Mouse (Mus musculus): ENCODE measurements around the gene Lck. TPM values are rescaled to one million over a fixed set of nuclear protein-coding genes. Genes with fewer than 3 reads are reported as not detected.

Gene Lck
- polyA plus RNA-seq, 1 experiment from 2014 or later = 7.5 TPM

DNA sequence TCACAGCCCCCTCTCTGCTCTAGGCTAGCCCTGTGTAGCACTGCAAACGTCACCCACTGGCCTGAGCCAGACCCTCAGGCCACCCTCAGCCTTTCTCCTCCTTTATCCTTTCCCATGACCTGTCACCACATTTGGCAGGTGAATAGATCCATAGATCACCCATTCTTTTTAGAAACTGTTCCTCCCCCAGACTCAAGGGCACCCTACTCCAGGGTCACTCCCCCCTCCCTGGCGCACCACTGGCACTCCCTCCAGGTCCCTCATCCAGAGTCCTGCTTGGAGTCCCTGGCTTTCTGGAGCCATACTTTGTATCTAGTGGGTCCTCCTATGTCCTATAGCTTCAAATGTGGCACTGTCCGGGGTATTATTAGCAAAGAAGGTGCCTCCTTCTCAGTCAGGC lies 67.9 kb downstream of the Lck start:
- Histone ChIP-seq H3K9me3 (ENCODE audit: control insufficient read depth, low read depth, low read length) (no peaks in the 10 kb centered on the region), H3K27me3 (ENCODE audit: control insufficient read depth, insufficient read depth, low read length) (no peaks in the 10 kb centered on the region), H3K9ac (replicated peaks; ENCODE audit: low read depth, low read length) (no peak overlapping the region), H3K27ac (ENCODE audit: low read length) (no peak overlapping the region), H3K36me3 (ENCODE audit: control insufficient read depth, insufficient read depth, low read length) (no peaks in the 10 kb centered on the region), H3K4me2 (replicated peaks; ENCODE audit: low read depth, low read length) (no peak overlapping the region), H3K4me1 (ENCODE audit: control insufficient read depth, insufficient read depth, low read length) (peaks cover 4% of the 10 kb centered on the region; the same call in 1 of the 2 replicates), H3K4me3 (ENCODE audit: low read depth, low read length) (no peak overlapping the region)
- ATAC-seq (ENCODE audit: insufficient number of reproducible peaks, insufficient read depth, low FRiP score, low read depth) = no peak
- WGBS = 78% methylated on average over 3 of the region's 3 CpGs

DNA sequence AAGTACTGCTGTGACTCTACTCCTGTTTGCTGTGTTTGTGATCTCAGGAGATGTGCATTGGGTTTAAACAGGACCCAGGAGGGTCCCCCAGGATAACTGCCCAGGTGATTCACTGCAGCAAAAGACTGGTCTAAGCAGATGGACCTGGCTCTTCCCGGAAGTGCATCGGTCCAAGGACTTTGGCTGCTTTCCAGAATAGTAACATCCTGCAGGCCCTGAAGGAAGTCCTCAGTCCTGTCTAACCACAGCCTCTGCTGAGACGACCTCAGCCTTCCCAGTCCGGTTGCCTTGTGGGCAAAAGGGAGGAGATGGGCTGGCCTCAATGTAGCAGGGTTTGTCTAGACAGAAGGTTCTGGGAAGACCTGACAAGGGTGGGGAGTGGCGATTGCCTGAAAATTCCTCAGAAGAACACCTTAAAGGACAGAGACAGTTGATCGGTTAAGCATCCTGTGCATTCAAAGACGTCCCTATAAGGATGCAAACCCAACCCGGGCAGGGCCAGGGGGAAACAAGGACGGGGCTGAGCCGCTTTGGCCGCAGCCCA lies 70.5 kb downstream of the Lck start:
- no peak overlapping the region for H3K4me3 ChIP-seq (ENCODE audit: low read depth, low read length)
- ATAC-seq (ENCODE audit: insufficient number of reproducible peaks, insufficient read depth, low FRiP score, low read depth) = no peak
- H3K36me3 ChIP-seq (ENCODE audit: control insufficient read depth, insufficient read depth, low read length) = no peaks in the 10 kb centered on the region
- no peaks in the 10 kb centered on the region for H3K27me3 ChIP-seq (ENCODE audit: control insufficient read depth, insufficient read depth, low read length)
- WGBS = 62% methylated on average over 11 of the region's 11 CpGs
- no peaks in the 10 kb centered on the region for H3K9me3 ChIP-seq (ENCODE audit: control insufficient read depth, low read depth, low read length)
- H3K9ac ChIP-seq (replicated peaks; ENCODE audit: low read depth, low read length) = no peak overlapping the region
- H3K27ac ChIP-seq (ENCODE audit: low read length) = no peak overlapping the region
- no peaks in the 10 kb centered on the region for H3K4me1 ChIP-seq (ENCODE audit: control insufficient read depth, insufficient read depth, low read length)
- no peak overlapping the region for H3K4me2 ChIP-seq (replicated peaks; ENCODE audit: low read depth, low read length)

DNA sequence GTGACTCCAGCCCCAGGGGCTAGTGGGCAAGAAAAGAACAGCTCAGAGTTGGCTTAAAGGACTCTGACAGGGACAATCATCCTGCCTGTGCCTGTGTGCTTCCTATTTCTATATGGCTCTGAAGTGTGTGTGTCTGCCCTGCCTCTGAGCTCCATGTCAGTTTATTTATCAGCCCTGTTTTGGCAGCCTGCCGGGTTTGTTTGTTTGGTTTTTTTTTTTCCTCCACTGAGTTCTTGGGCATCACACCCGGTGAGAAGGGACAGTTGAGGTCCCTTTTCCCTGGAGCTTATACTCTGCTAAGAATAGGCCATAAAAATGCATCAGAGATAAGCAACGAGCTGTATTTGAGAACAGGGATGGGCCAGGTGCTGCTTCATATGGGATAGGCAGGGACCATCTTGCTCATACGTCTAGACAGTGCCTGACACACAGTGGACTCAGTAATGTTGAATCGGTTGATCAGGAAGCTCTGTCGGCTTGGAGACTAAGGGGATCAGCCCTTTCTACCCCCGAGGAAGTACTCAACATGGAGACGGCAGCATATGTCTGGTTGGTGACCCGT lies 71.0 kb downstream of the Lck start:
- 59% methylated on average over 9 of the region's 9 CpGs for WGBS
- H3K9ac ChIP-seq (replicated peaks; ENCODE audit: low read depth, low read length) = no peak overlapping the region
- H3K9me3 ChIP-seq (ENCODE audit: control insufficient read depth, low read depth, low read length) = no peaks in the 10 kb centered on the region
- no peaks in the 10 kb centered on the region for H3K36me3 ChIP-seq (ENCODE audit: control insufficient read depth, insufficient read depth, low read length)
- no peak for ATAC-seq (ENCODE audit: insufficient number of reproducible peaks, insufficient read depth, low FRiP score, low read depth)
- H3K4me1 ChIP-seq (ENCODE audit: control insufficient read depth, insufficient read depth, low read length) = no peaks in the 10 kb centered on the region
- H3K27ac ChIP-seq (ENCODE audit: low read length) = no peak overlapping the region
- no peak overlapping the region for H3K4me3 ChIP-seq (ENCODE audit: low read depth, low read length)
- no peaks in the 10 kb centered on the region for H3K27me3 ChIP-seq (ENCODE audit: control insufficient read depth, insufficient read depth, low read length)
- no peak overlapping the region for H3K4me2 ChIP-seq (replicated peaks; ENCODE audit: low read depth, low read length)

DNA sequence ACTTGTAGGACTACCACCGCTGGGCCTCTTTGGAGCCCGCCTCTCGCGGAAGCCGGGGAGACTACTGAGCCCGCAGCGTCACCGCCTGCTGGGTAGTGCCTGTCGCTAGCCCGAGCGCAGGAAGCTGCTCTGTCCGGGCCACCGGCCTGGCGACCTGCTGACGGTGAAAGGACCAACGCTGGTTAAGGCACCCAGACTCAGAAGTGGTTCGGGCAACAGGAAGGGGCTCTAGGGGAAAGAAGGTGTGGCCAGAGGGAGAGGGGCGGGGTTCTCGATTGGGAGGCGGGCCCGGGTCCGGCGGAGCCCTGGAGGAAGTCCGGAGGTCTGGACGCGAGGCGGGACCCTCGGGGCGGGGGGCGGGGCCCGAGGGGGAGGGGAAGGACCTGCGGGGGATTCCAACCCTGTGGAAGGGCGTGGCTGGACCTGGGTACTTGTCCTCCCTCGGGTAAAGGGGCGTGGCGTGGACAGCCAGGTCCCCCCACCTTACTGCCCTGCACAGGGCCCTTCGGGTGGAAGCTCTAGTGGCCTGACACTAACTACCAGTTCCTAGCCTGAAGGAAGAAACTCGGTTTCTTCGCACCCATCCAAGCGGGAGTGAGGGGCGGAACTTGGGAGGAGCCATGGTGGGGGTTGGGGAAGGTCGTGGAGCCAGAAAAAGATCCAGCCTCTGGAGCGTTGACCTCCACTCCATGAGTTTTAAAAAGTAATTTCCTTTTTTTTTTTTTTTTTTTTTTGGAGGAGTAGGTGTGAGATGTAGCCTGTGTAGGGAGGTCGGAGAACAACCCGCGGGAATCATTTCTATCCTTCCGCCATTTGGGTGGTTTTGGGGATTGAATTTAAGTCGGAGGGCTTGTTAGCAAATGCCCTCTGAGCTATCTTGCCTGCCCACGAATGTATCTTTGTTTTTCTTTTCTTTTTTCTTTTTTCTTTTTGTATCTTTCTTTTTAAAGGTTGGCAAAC lies 72.6 kb downstream of the Lck start:
- H3K9ac ChIP-seq (replicated peaks; ENCODE audit: low read depth, low read length) = peak overlapping the region; percentile 52; the same call in 1 of the 2 replicates
- H3K4me2 ChIP-seq (replicated peaks; ENCODE audit: low read depth, low read length) = peak overlapping the region; percentile 57
- H3K4me1 ChIP-seq (ENCODE audit: control insufficient read depth, insufficient read depth, low read length) = peaks cover 12% of the 10 kb centered on the region; the same call in 1 of the 2 replicates
- no peaks in the 10 kb centered on the region for H3K27me3 ChIP-seq (ENCODE audit: control insufficient read depth, insufficient read depth, low read length)
- H3K36me3 ChIP-seq (ENCODE audit: control insufficient read depth, insufficient read depth, low read length) = no peaks in the 10 kb centered on the region
- ATAC-seq (ENCODE audit: insufficient number of reproducible peaks, insufficient read depth, low FRiP score, low read depth) = peak; percentile 94
- no peaks in the 10 kb centered on the region for H3K9me3 ChIP-seq (ENCODE audit: control insufficient read depth, low read depth, low read length)
- peak overlapping the region; percentile 72; the same call in 1 of the 2 replicates for H3K27ac ChIP-seq (ENCODE audit: low read length)
- WGBS = 2% methylated on average over 48 of the region's 49 CpGs
- H3K4me3 ChIP-seq (ENCODE audit: low read depth, low read length) = peak overlapping the region; percentile 45

DNA sequence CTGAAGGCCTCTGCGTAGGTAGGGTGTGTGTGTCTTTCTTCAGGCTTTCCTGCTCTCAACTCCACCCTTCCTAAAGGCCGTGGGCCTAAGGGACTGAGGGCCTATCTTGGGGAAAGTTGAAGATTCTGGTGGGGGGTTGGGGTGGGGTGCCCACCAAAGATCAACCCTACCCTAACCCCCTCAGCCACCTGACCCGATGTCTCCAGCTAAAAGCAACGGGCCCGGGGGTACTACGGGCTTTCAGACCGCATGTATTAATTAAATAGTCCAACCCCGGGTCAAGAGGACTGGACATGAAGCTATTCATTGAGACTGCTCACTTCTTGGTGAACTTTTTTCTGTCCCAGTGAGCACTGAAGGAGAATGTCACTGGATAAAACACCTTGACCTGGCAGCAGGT lies 73.4 kb downstream of the Lck start:
- ATAC-seq (ENCODE audit: insufficient number of reproducible peaks, insufficient read depth, low FRiP score, low read depth) = no peak
- Histone ChIP-seq H3K4me2 (replicated peaks; ENCODE audit: low read depth, low read length) (peak overlapping the region; percentile 57), H3K9ac (replicated peaks; ENCODE audit: low read depth, low read length) (peak overlapping the region; percentile 52; the same call in 1 of the 2 replicates), H3K9me3 (ENCODE audit: control insufficient read depth, low read depth, low read length) (no peaks in the 10 kb centered on the region), H3K4me3 (ENCODE audit: low read depth, low read length) (peak overlapping the region; percentile 45), H3K36me3 (ENCODE audit: control insufficient read depth, insufficient read depth, low read length) (no peaks in the 10 kb centered on the region), H3K27me3 (ENCODE audit: control insufficient read depth, insufficient read depth, low read length) (no peaks in the 10 kb centered on the region), H3K4me1 (ENCODE audit: control insufficient read depth, insufficient read depth, low read length) (peaks cover 12% of the 10 kb centered on the region; the same call in 1 of the 2 replicates), H3K27ac (ENCODE audit: low read length) (peak overlapping the region; percentile 72; the same call in 1 of the 2 replicates)
- WGBS = 83% methylated on average over 8 of the region's 8 CpGs

DNA sequence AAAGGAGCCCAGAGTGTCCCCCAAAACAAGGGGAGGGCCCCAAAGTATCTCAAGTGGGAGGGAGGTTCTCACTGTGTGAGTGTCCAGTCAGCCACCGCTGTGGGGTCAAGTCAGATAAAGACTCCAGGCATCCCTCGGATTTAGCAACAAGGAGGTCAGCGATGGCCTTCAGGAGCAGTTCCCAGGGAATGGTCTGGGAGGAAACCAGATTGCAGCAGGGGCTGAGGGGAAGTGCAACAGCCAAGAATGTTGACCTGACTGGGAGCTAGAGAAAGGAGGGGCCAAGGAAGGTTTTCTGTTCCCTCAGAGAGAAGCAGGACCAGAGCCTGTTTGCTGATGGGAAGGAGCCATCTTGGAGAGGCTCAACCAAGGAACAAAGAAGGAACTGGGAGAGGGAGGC lies 74.5 kb downstream of the Lck start:
- H3K27me3 ChIP-seq (ENCODE audit: control insufficient read depth, insufficient read depth, low read length) = no peaks in the 10 kb centered on the region
- H3K4me1 ChIP-seq (ENCODE audit: control insufficient read depth, insufficient read depth, low read length) = peaks cover 12% of the 10 kb centered on the region; the same call in 1 of the 2 replicates
- WGBS = 63% methylated on average over 3 of the region's 3 CpGs
- no peak overlapping the region for H3K9ac ChIP-seq (replicated peaks; ENCODE audit: low read depth, low read length)
- H3K9me3 ChIP-seq (ENCODE audit: control insufficient read depth, low read depth, low read length) = no peaks in the 10 kb centered on the region
- H3K36me3 ChIP-seq (ENCODE audit: control insufficient read depth, insufficient read depth, low read length) = no peaks in the 10 kb centered on the region
- no peak overlapping the region for H3K27ac ChIP-seq (ENCODE audit: low read length)
- ATAC-seq (ENCODE audit: insufficient number of reproducible peaks, insufficient read depth, low FRiP score, low read depth) = no peak
- H3K4me2 ChIP-seq (replicated peaks; ENCODE audit: low read depth, low read length) = no peak overlapping the region
- H3K4me3 ChIP-seq (ENCODE audit: low read depth, low read length) = no peak overlapping the region

Small RNA genes within 50 kb of the gene (microRNA-seq; reads per million reads assigned to microRNA genes)
- not detected for gene Mir8119

Other genes starting within 250 kb of the Lck start
- gene Rbbp4, start 238.3 kb downstream of the Lck start, polyA plus RNA-seq (2014; fragmentation: Nextera tagmentation; extraction: Ambion mirVana) = 329 and 348 TPM in 2 replicates
- gene Zbtb8os, start 237.9 kb downstream of the Lck start, polyA plus RNA-seq (2014; fragmentation: Nextera tagmentation; extraction: Ambion mirVana) = 46.7 and 52.2 TPM in 2 replicates
- gene Zbtb8a, start 195.5 kb downstream of the Lck start, polyA plus RNA-seq (2014; fragmentation: Nextera tagmentation; extraction: Ambion mirVana) = 14.1 and 14.8 TPM in 2 replicates
- 1.1 and 2.2 TPM in 2 replicates for gene Zbtb8b, start 132.8 kb downstream of the Lck start, polyA plus RNA-seq (2014; fragmentation: Nextera tagmentation; extraction: Ambion mirVana)
- 25.6 and 25.7 TPM in 2 replicates for gene Bsdc1, start 112.1 kb downstream of the Lck start, polyA plus RNA-seq (2014; fragmentation: Nextera tagmentation; extraction: Ambion mirVana)
- not detected in 2 replicates for gene Tssk3, start 82.6 kb downstream of the Lck start, polyA plus RNA-seq (2014; fragmentation: Nextera tagmentation; extraction: Ambion mirVana)
- gene Fam229a, start 82.5 kb downstream of the Lck start, polyA plus RNA-seq (2014; fragmentation: Nextera tagmentation; extraction: Ambion mirVana) = not detected in 2 replicates
- 616 and 618 TPM in 2 replicates for gene Marcksl1, start 60.1 kb downstream of the Lck start, polyA plus RNA-seq (2014; fragmentation: Nextera tagmentation; extraction: Ambion mirVana)
- gene Hdac1, start 30.9 kb downstream of the Lck start, polyA plus RNA-seq (2014; fragmentation: Nextera tagmentation; extraction: Ambion mirVana) = 210 and 217 TPM in 2 replicates
- 2.9 and 3.7 TPM in 2 replicates for gene Fam167b, start 4.9 kb upstream of the Lck start, polyA plus RNA-seq (2014; fragmentation: Nextera tagmentation; extraction: Ambion mirVana)
- 316 TPM in 2 replicates for gene Eif3i, start 27.0 kb upstream of the Lck start, polyA plus RNA-seq (2014; fragmentation: Nextera tagmentation; extraction: Ambion mirVana)
- gene Tmem234, start 27.0 kb upstream of the Lck start, polyA plus RNA-seq (2014; fragmentation: Nextera tagmentation; extraction: Ambion mirVana) = 206 and 226 TPM in 2 replicates
- 2.8 and 3.8 TPM in 2 replicates for gene Dcdc2b, start 40.6 kb upstream of the Lck start, polyA plus RNA-seq (2014; fragmentation: Nextera tagmentation; extraction: Ambion mirVana)
- 26.2 and 26.9 TPM in 2 replicates for gene Iqcc, start 45.5 kb upstream of the Lck start, polyA plus RNA-seq (2014; fragmentation: Nextera tagmentation; extraction: Ambion mirVana)
- 52.9 and 56.1 TPM in 2 replicates for gene Ccdc28b, start 50.3 kb upstream of the Lck start, polyA plus RNA-seq (2014; fragmentation: Nextera tagmentation; extraction: Ambion mirVana)
- 91.9 and 94.4 TPM in 2 replicates for gene Txlna, start 67.4 kb upstream of the Lck start, polyA plus RNA-seq (2014; fragmentation: Nextera tagmentation; extraction: Ambion mirVana)
- 12.0 and 14.4 TPM in 2 replicates for gene Kpna6, start 99.1 kb upstream of the Lck start, polyA plus RNA-seq (2014; fragmentation: Nextera tagmentation; extraction: Ambion mirVana)
- 27.6 and 27.7 TPM in 2 replicates for gene Tmem39b, start 123.2 kb upstream of the Lck start, polyA plus RNA-seq (2014; fragmentation: Nextera tagmentation; extraction: Ambion mirVana)
- 95.5 and 103 TPM in 2 replicates for gene Khdrbs1, start 168.7 kb upstream of the Lck start, polyA plus RNA-seq (2014; fragmentation: Nextera tagmentation; extraction: Ambion mirVana)
- gene Ptp4a2, start 237.6 kb upstream of the Lck start, polyA plus RNA-seq (2014; fragmentation: Nextera tagmentation; extraction: Ambion mirVana) = 252 and 294 TPM in 2 replicates

All from stomach, embryonic 14.5 days (tissue).